Mouse (Mus musculus) thymus, adult 2 months (tissue): ENCODE results near the gene 1700021F05Rik.
"Not testable (repeated sequence)": the region's sequence is repeated elsewhere in the genome, so short reads cannot be mapped to it uniquely, and the experiment has no call there.

Source experiments
- CTCF ChIP-seq: fragments of 200-500 bp; IDR thresholded peaks from 2 replicates; pipeline ENCODE4 v1.5.1; 2012; ENCODE audit warnings: mild to moderate bottlenecking, control low read depth, low read length, moderate library complexity, borderline replicate concordance; ENCODE audit not compliant: control insufficient read depth, poor library complexity, insufficient read depth; ENCODE audit errors: extremely low read depth
- POLR2A ChIP-seq: fragments of 200-500 bp; IDR thresholded peaks from 2 replicates; pipeline ENCODE4 v1.6.1; 2012; ENCODE audit warnings: mild to moderate bottlenecking, low read length, control low read depth, moderate library complexity; ENCODE audit not compliant: control insufficient read depth, poor library complexity, insufficient read depth; ENCODE audit errors: extremely low read depth

DNA sequence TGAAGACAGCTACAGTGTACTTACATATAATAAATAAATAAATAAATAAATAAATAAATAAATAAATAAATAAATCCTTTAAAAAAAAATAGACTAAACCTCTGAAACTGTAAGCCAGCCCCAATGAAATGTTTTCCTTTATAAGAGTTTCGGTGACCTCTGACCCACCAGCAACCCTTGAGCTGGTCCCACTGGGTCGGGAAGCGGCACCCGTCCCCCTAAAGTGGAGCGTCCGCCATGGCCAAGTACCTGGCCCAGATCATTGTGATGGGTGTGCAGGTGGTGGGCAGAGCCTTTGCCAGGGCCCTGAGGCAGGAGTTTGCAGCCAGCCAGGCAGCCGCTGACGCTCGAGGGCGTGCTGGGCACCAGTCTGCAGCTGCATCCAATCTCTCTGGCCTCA is 16.9 kb downstream of the 1700021F05Rik start, which contains the start of gene Gm9803:
- not testable (repeated sequence) for TF ChIP-seq CTCF, POLR2A
